Mouse (Mus musculus): ENCODE measurements around the gene 2410015M20Rik.

DNA sequence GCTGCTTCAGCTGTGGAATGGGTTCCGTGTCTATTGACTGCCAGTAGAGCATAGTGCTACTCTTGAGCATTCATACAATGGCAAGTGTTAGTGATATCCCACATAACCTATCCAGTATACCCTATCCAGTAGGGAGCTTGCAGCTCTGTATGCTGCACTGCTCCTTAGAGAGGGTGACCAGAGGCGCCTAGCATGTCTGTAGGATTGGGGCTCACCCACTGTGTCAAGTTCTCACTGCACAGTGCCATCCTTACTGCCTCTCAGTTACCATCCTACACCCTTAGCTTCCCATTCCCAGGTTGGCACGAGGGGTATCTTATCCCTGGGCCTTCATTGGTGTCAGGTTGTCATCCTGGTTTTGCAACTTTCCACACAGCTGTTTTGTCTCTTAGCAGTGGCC is 5.1 kb downstream of the 2410015M20Rik start:
- TF ChIP-seq CTCF (IDR thresholded peaks at IDR 0.05; ENCODE audit: borderline replicate concordance, insufficient read depth, low read length) (no peak), POLR2A (IDR thresholded peaks at IDR 0.05; ENCODE audit: low read depth, low read length) (no peak)
